ENCODE assay signal across 9 mouse cellular contexts in genomic region chr11:62247759-62248400, GRCm38 (mm10). TPM values are rescaled to one million over a fixed set of nuclear protein-coding genes. Genes with fewer than 3 reads are reported as not detected.
DNase-seq lines count a peak whose midpoint lies in the region; ATAC-seq and TF ChIP-seq lines count a peak whose summit lies in the region.
"Had no signal": no experiment of that assay in that cellular context is flagged by ENCODE, and none has a peak within 500 bp of the region (broad histone marks: within the 10 kb centered on the region; RNA-seq: fewer than 3 reads in every experiment).

No protein-coding gene starts in this region.

- peaks cover 4% of the 10 kb centered on the region; the same call in 1 of the 2 replicates for H3K4me1 ChIP-seq in heart, embryonic 16.5 days (ENCODE audit: control insufficient read depth, insufficient read depth, low read length)
- H3K4me1 ChIP-seq in MEL (ENCODE audit: control insufficient read depth in 1 of 2, insufficient read depth in 2 of 2, low read length in 2 of 2) = peaks cover 0 to 16% of the 10 kb centered on the region in 2 experiments; a peak in 3 of 4 replicates
- peaks cover 32% of the 10 kb centered on the region for H3K4me1 ChIP-seq in hindbrain, embryonic 10.5 days (replicated peaks)

- DNase-seq in heart, postnatal 25 days (ENCODE audit: low spot score) = no peak
- peak; percentile 61 for DNase-seq in MEL (ENCODE audit: low read depth, low spot score)
- DNase-seq in hindbrain, embryonic 10.5 days (ENCODE audit: low spot score) = no peak
- DNase-seq in urinary bladder, postnatal 25 days (ENCODE audit: low spot score) = no peak
- DNase-seq in embryo, embryonic 10.5 days (ENCODE audit: low spot score) = no peak
- DNase-seq in adrenal gland, adult 2 months = no peak

- intact Hi-C loops in heart, postnatal 25 days (cut with DNase I) = no loop called here

- no peak for TF ChIP-seq POLR2A in MEL (IDR thresholded peaks at IDR 0.05; ENCODE audit: control insufficient read depth in 1 of 2, insufficient read depth in 1 of 2, low read depth in 1 of 2, low read length in 2 of 2, poor library complexity in 1 of 2)

- WGBS in heart, embryonic 16.5 days = 34% methylated on average over 18 of the region's 18 CpGs
- 41% methylated on average over 18 of the region's 18 CpGs for WGBS in hindbrain, embryonic 10.5 days
- WGBS in macrophage (ENCODE audit: missing documents) = 22% methylated on average over 12 of the region's 18 CpGs

- no peaks in the 10 kb centered on the region for H3K79me2 ChIP-seq in MEL (ENCODE audit: control insufficient read depth, insufficient read depth, low read length, poor library complexity)
- peaks cover 3% of the 10 kb centered on the region; the same call in 1 of the 2 replicates for H3K79me2 ChIP-seq in macrophage (ENCODE audit: inconsistent target)

- TF ChIP-seq EP300 in MEL (IDR thresholded peaks at IDR 0.05; ENCODE audit: low read depth in 1 of 2, low read length in 2 of 2) = no peak

- peak overlapping the region; percentile 88 for H3K4me2 ChIP-seq in heart, embryonic 16.5 days (ENCODE audit: low read depth, low read length)

- peak overlapping the region; percentile 67 for H3K4me3 ChIP-seq in heart, embryonic 16.5 days (ENCODE audit: low read length)
- H3K4me3 ChIP-seq in MEL (ENCODE audit: control insufficient read depth in 1 of 2, insufficient read depth in 1 of 2, low read depth in 2 of 2, low read length in 2 of 2) (peak overlapping the region; percentile 76 to 79), macrophage (ENCODE audit: inconsistent target) (peak overlapping the region; percentile 47)
- H3K4me3 ChIP-seq in hindbrain, embryonic 10.5 days = peak overlapping the region; percentile 75

- H3K9ac ChIP-seq in heart, embryonic 16.5 days (ENCODE audit: low read length) = peak overlapping the region; percentile 51
- H3K9ac ChIP-seq in MEL (ENCODE audit: control insufficient read depth, low read depth, low read length, poor library complexity, severe bottlenecking) = peak overlapping the region; percentile 71

- TF ChIP-seq RAD21 in MEL (IDR thresholded peaks at IDR 0.05; ENCODE audit: low read depth, low read length) = no peak

- 0 out of 2 replicates have a peak, but pooled peaks cover 4% of the 10 kb centered on the region for H3K9me3 ChIP-seq in heart, embryonic 16.5 days (replicated peaks; ENCODE audit: control insufficient read depth, low read length)
- H3K9me3 ChIP-seq in MEL (replicated peaks; ENCODE audit: insufficient read depth, low read length) = no peaks in the 10 kb centered on the region
- peaks cover 11% of the 10 kb centered on the region; the same call in 1 of the 2 replicates for H3K9me3 ChIP-seq in hindbrain, embryonic 10.5 days

- H3K36me3 ChIP-seq in heart, embryonic 16.5 days (ENCODE audit: control insufficient read depth, insufficient read depth) = no peaks in the 10 kb centered on the region
- H3K36me3 ChIP-seq in MEL (ENCODE audit: control insufficient read depth in 1 of 2, insufficient read depth in 2 of 2, low read length in 2 of 2) (peaks cover 0 to 13% of the 10 kb centered on the region in 2 experiments; a peak in 2 of 4 replicates), macrophage (ENCODE audit: inconsistent target) (no peaks in the 10 kb centered on the region)
- no peaks in the 10 kb centered on the region for H3K36me3 ChIP-seq in hindbrain, embryonic 10.5 days

- H3K27me3 ChIP-seq in heart, embryonic 16.5 days (ENCODE audit: control insufficient read depth, insufficient read depth, low read length) = peaks cover 20% of the 10 kb centered on the region
- H3K27me3 ChIP-seq in MEL (ENCODE audit: control insufficient read depth in 1 of 2, insufficient read depth in 2 of 2, low read length in 2 of 2) = no peaks in the 10 kb centered on the region
- peaks cover 58% of the 10 kb centered on the region for H3K27me3 ChIP-seq in hindbrain, embryonic 10.5 days (ENCODE audit: insufficient read depth, poor library complexity, severe bottlenecking)

- ATAC-seq in heart, embryonic 16.5 days (replicated peaks; ENCODE audit: extremely low read depth, insufficient read depth, low FRiP score) = no peak
- ATAC-seq: CD4-positive, CD25-positive, alpha-beta regulatory T cell, adult 4 months had no signal

- no peak overlapping the region for H3K27ac ChIP-seq in heart, embryonic 16.5 days (ENCODE audit: low read length)
- H3K27ac ChIP-seq in MEL (ENCODE audit: control insufficient read depth, low read depth, low read length) = no peak overlapping the region
- peak overlapping the region; percentile 75 for H3K27ac ChIP-seq in hindbrain, embryonic 10.5 days
- no peak overlapping the region for H3K27ac ChIP-seq in macrophage

- no peak for TF ChIP-seq CTCF in MEL (IDR thresholded peaks at IDR 0.05 in 2 of 3, conservative IDR thresholded peaks at IDR 0.05 in 1 of 3; ENCODE audit: control insufficient read depth in 1 of 3, insufficient read depth in 1 of 3, low read depth in 2 of 3, low read length in 3 of 3, poor library complexity in 1 of 3, severe bottlenecking in 1 of 3)

TF ChIP-seq in MEL, 35 proteins besides CTCF, POLR2A, EP300 and RAD21 (continues in another document):
- TF ChIP-seq TCF12 (IDR thresholded peaks at IDR 0.05; ENCODE audit: low read depth, low read length) = 0 out of 2 replicates have a peak, but pooled peaks have one; percentile 8
- no peak for TF ChIP-seq BHLHE40 (IDR thresholded peaks at IDR 0.05; ENCODE audit: borderline replicate concordance, low read depth, low read length)
- no peak for TF ChIP-seq CHD2 (IDR thresholded peaks at IDR 0.05; ENCODE audit: low read length)
- TF ChIP-seq TBP (IDR thresholded peaks at IDR 0.05; ENCODE audit: low read depth, low read length) = peak; percentile 97
- TF ChIP-seq MYC (IDR thresholded peaks at IDR 0.05; ENCODE audit: low read depth, low read length) = 0 out of 2 replicates have a peak, but pooled peaks have one; percentile 33
- peak; percentile 46; the same call in 1 of the 2 replicates for TF ChIP-seq ZKSCAN1 (IDR thresholded peaks at IDR 0.05; ENCODE audit: low read depth, low read length)
- peak; percentile 52; the same call in 1 of the 2 replicates for TF ChIP-seq MXI1 (IDR thresholded peaks at IDR 0.05; ENCODE audit: low read depth, low read length)
- TF ChIP-seq POLR2AphosphoS5 (IDR thresholded peaks at IDR 0.05; ENCODE audit: borderline replicate concordance, low read depth, low read length) = no peak
- no peak for TF ChIP-seq GABPA (IDR thresholded peaks at IDR 0.05; ENCODE audit: low read depth, low read length)
- TF ChIP-seq RCOR1 (IDR thresholded peaks at IDR 0.05; ENCODE audit: low read depth, low read length) = 0 out of 2 replicates have a peak, but pooled peaks have one; percentile 21
- TF ChIP-seq SIN3A (IDR thresholded peaks at IDR 0.05; ENCODE audit: low read length) = peak; percentile 37; the same call in 1 of the 2 replicates

RNA-seq across cellular contexts. Expression of gene Adora2b, which starts 0.9 kb away (rescaled TPM):
- 1.5 and 1.6 TPM in 2 replicates for polyA plus RNA-seq in heart, embryonic 16.5 days (2015; fragmentation: Nextera tagmentation; extraction: Ambion mirVana)
- 1 to 10 TPM in 1 of 2 experiments, under 1 TPM in 1; 0.87 to 1.1 TPM for total RNA-seq in heart, postnatal 25 days (2021)
- total RNA-seq in MEL (2012; rRNA removed) = 1.7 and 2.2 TPM in 2 replicates
- polyA plus RNA-seq in MEL (2012; ENCODE audit: insufficient read depth in 1 of 2, insufficient read length in 2 of 2, low read depth in 1 of 2, low replicate concordance in 2 of 2, missing spikeins in 1 of 2) = 1 to 10 TPM in 1 of 2 experiments, not detected in 1; 3.2 TPM
- 4.1 and 6.4 TPM in 2 replicates for polyA plus RNA-seq in hindbrain, embryonic 10.5 days (2016; fragmentation: Nextera tagmentation; extraction: Ambion mirVana)
- 10 to 100 TPM in 6 of 26 experiments, 1 to 10 TPM in 9, under 1 TPM in 11; 0.50 to 35.4 (median 2.2) TPM for total RNA-seq in macrophage (2018; cell fraction: chromatin; rRNA removed)
- total RNA-seq in macrophage (2018; cell fraction: cytosol; rRNA removed) = 10 to 100 TPM in 6 of 26 experiments, 1 to 10 TPM in 14, under 1 TPM in 6; 0.37 to 49.9 (median 1.7) TPM
- total RNA-seq in macrophage (2018; cell fraction: nucleus; rRNA removed) = 10 to 100 TPM in 5 of 26 experiments, 1 to 10 TPM in 16, under 1 TPM in 3, not detected in 2; 0.45 to 30.3 (median 4.8) TPM
- 1.1 to 5.9 TPM (median 1.4 TPM) in 3 replicates for polyA plus RNA-seq in macrophage (2018)
- 1 to 10 TPM in 1 of 2 experiments, under 1 TPM in 1; 0.55 to 1.0 TPM for total RNA-seq in adrenal gland, adult 2 months (2021)
- polyA plus RNA-seq in adrenal gland, adult 2 months (2012; rRNA removed) = 1.8 and 2.5 TPM in 2 replicates
- polyA plus RNA-seq: CD4-positive, CD25-positive, alpha-beta regulatory T cell, adult 4 months had no signal

RNA-seq across cellular contexts. Expression of gene Zswim7, which starts 33.3 kb away (rescaled TPM):
- polyA plus RNA-seq in heart, embryonic 16.5 days (2015; fragmentation: Nextera tagmentation; extraction: Ambion mirVana) = 16.6 and 20.0 TPM in 2 replicates
- 10 to 100 TPM; 11.7 to 12.0 TPM for total RNA-seq in heart, postnatal 25 days (2021)
- 18.2 and 18.7 TPM in 2 replicates for total RNA-seq in MEL (2012; rRNA removed)
- polyA plus RNA-seq in MEL (2012; ENCODE audit: insufficient read depth in 1 of 2, insufficient read length in 2 of 2, low read depth in 1 of 2, low replicate concordance in 2 of 2, missing spikeins in 1 of 2) = 10 to 100 TPM in 1 of 2 experiments, not detected in 1; 15.1 TPM
- 16.4 and 21.4 TPM in 2 replicates for polyA plus RNA-seq in hindbrain, embryonic 10.5 days (2016; fragmentation: Nextera tagmentation; extraction: Ambion mirVana)
- 1 to 10 TPM; 1.5 to 7.4 (median 4.7) TPM for total RNA-seq in macrophage (2018; cell fraction: chromatin; rRNA removed)
- 10 to 100 TPM in 4 of 26 experiments, 1 to 10 TPM in 22; 4.1 to 11.2 (median 8.2) TPM for total RNA-seq in macrophage (2018; cell fraction: cytosol; rRNA removed)
- total RNA-seq in macrophage (2018; cell fraction: nucleus; rRNA removed) = 10 to 100 TPM in 3 of 26 experiments, 1 to 10 TPM in 23; 2.6 to 11.1 (median 5.0) TPM
- polyA plus RNA-seq in macrophage (2018) = 4.2 to 12.8 TPM (median 8.2 TPM) in 3 replicates
- 10 to 100 TPM; 13.6 to 21.9 TPM for total RNA-seq in adrenal gland, adult 2 months (2021)
- 8.3 and 9.1 TPM in 2 replicates for polyA plus RNA-seq in adrenal gland, adult 2 months (2012; rRNA removed)

RNA-seq across cellular contexts. Expression of gene Ttc19, which starts 33.4 kb away (rescaled TPM):
- 18.9 and 19.7 TPM in 2 replicates for polyA plus RNA-seq in heart, embryonic 16.5 days (2015; fragmentation: Nextera tagmentation; extraction: Ambion mirVana)
- 10 to 100 TPM; 36.0 to 40.8 TPM for total RNA-seq in heart, postnatal 25 days (2021)
- total RNA-seq in MEL (2012; rRNA removed) = 11.1 and 12.7 TPM in 2 replicates
- polyA plus RNA-seq in MEL (2012; ENCODE audit: insufficient read depth in 1 of 2, insufficient read length in 2 of 2, low read depth in 1 of 2, low replicate concordance in 2 of 2, missing spikeins in 1 of 2) (10 to 100 TPM in 1 of 2 experiments, not detected in 1; 11.4 TPM), macrophage (2018) (2.2 to 7.4 TPM (median 5.6 TPM) in 3 replicates)
- polyA plus RNA-seq in hindbrain, embryonic 10.5 days (2016; fragmentation: Nextera tagmentation; extraction: Ambion mirVana) = 16.2 and 20.5 TPM in 2 replicates
- 10 to 100 TPM; 18.5 to 76.0 (median 26.6) TPM for total RNA-seq in macrophage (2018; cell fraction: chromatin; rRNA removed)
- total RNA-seq in macrophage (2018; cell fraction: cytosol; rRNA removed) = 1 to 10 TPM; 2.9 to 7.4 (median 4.1) TPM
- total RNA-seq in macrophage (2018; cell fraction: nucleus; rRNA removed) = 10 to 100 TPM; 10.4 to 52.1 (median 23.7) TPM
- total RNA-seq in adrenal gland, adult 2 months (2021) = 10 to 100 TPM; 31.0 to 36.3 TPM
- 7.3 and 16.0 TPM in 2 replicates for polyA plus RNA-seq in adrenal gland, adult 2 months (2012; rRNA removed)
